25 mouse cellular contexts compared by ENCODE assay signal in the genomic region with DNA sequence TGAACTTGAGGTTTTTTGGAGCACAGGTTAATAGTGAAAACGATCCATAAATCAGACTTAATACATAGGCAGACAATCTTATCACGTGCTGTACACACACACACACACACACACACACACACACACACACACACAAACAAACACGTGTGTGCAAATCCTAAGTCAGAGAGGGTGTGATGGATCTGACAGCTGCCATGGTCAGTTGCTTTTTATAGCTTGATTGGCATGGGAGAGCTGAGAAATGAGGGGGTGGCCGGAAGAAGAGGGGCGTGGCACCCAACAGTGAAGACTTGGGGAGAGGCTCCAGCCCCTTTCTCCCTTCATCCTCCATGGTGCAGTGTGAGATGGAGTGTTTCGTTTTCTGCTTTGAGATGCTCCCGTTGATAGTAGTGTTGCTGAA. TPM values are rescaled to one million over a fixed set of nuclear protein-coding genes. Genes with fewer than 3 reads are reported as not detected.
DNase-seq lines count a peak whose midpoint lies in the region; ATAC-seq and TF ChIP-seq lines count a peak whose summit lies in the region.
"Had no signal": no experiment of that assay in that cellular context is flagged by ENCODE, and none has a peak within 500 bp of the region (broad histone marks: within the 10 kb centered on the region; RNA-seq: fewer than 3 reads in every experiment).

No protein-coding gene starts in this region.

- no peak for ATAC-seq in heart, embryonic 12.5 days (ENCODE audit: insufficient number of reproducible peaks, low FRiP score)
- ATAC-seq in kidney, postnatal 0 days (replicated peaks; ENCODE audit: low FRiP score, low read depth): no peak; the same call in 1 of the 2 replicates
- ATAC-seq in kidney, embryonic 16.5 days (ENCODE audit: low FRiP score, low TSS enrichment): no peak
- ATAC-seq: forebrain, postnatal 0 days; hindbrain, embryonic 16.5 days; intestine, embryonic 15.5 days; liver, postnatal 0 days had no signal

- no peak overlapping the region for H3K9ac ChIP-seq in heart, embryonic 12.5 days
- no peak overlapping the region for H3K9ac ChIP-seq in kidney, postnatal 0 days (ENCODE audit: low read depth, low read length)
- no peak overlapping the region for H3K9ac ChIP-seq in kidney, embryonic 16.5 days (replicated peaks; ENCODE audit: low read length)
- H3K9ac ChIP-seq: embryonic facial prominence, embryonic 12.5 days; forebrain, postnatal 0 days; intestine, embryonic 15.5 days; liver, postnatal 0 days; neural tube, embryonic 13.5 days had no signal

- H3K4me2 ChIP-seq in heart, embryonic 12.5 days: no peak overlapping the region
- no peak overlapping the region for H3K4me2 ChIP-seq in kidney, postnatal 0 days (ENCODE audit: low read length)
- no peak overlapping the region for H3K4me2 ChIP-seq in kidney, embryonic 16.5 days (replicated peaks; ENCODE audit: low read depth, low read length)
- H3K4me2 ChIP-seq: embryonic facial prominence, embryonic 12.5 days; intestine, embryonic 15.5 days; liver, embryonic 11.5 days; neural tube, embryonic 13.5 days had no signal

- TF ChIP-seq CTCF in kidney, postnatal 0 days (IDR thresholded peaks at IDR 0.05; ENCODE audit: low read depth): no peak

- no peak overlapping the region for H3K4me3 ChIP-seq in heart, embryonic 12.5 days
- H3K4me3 ChIP-seq in kidney, postnatal 0 days (replicated peaks; ENCODE audit: low read depth, low read length): no peak overlapping the region
- no peak overlapping the region for H3K4me3 ChIP-seq in kidney, embryonic 16.5 days (ENCODE audit: low read length)
- H3K4me3 ChIP-seq: embryonic facial prominence, embryonic 12.5 days; intestine, embryonic 15.5 days; layer of hippocampus, adult 2 months; megakaryocyte, embryonic 14.5 days; neural tube, embryonic 13.5 days had no signal

- H3K27me3 ChIP-seq in heart, embryonic 12.5 days (replicated peaks): no peaks in the 10 kb centered on the region
- no peaks in the 10 kb centered on the region for H3K27me3 ChIP-seq in kidney, postnatal 0 days (ENCODE audit: insufficient read depth, low read length)
- no peaks in the 10 kb centered on the region for H3K27me3 ChIP-seq in kidney, embryonic 16.5 days (ENCODE audit: insufficient read depth, low read length)
- H3K27me3 ChIP-seq: embryonic facial prominence, embryonic 12.5 days; intestine, embryonic 15.5 days; neural tube, embryonic 13.5 days had no signal

- H3K27ac ChIP-seq in heart, embryonic 12.5 days (ENCODE audit: poor library complexity, severe bottlenecking): 0 out of 2 replicates have a peak overlapping the region, but pooled peaks have one; percentile 7
- H3K27ac ChIP-seq in kidney, postnatal 0 days: no peak overlapping the region
- H3K27ac ChIP-seq in kidney, embryonic 16.5 days (ENCODE audit: low read length): no peak overlapping the region
- H3K27ac ChIP-seq: embryonic facial prominence, embryonic 12.5 days; intestine, embryonic 15.5 days; layer of hippocampus, adult 2 months; neural tube, embryonic 13.5 days had no signal

- no peak for DNase-seq in heart, adult 11 months
- DNase-seq in kidney, postnatal 0 days (ENCODE audit: low spot score): peak; percentile 36
- peak; percentile 33 for DNase-seq in lung, postnatal 10 days
- DNase-seq in lung, postnatal 4 days: no peak
- DNase-seq in adrenal gland, adult 2 months: no peak
- DNase-seq: adrenal gland, postnatal 14 days; cerebellum, adult 2 months; cerebellum, postnatal 25 days; forebrain, postnatal 0 days; kidney, adult 8-10 months; kidney, postnatal 25 days; liver, postnatal 0 days; midbrain, embryonic 14.5 days; retina, postnatal 1 day; right cerebral cortex, postnatal 25 days; thymus, postnatal 14 days had no signal

- peaks cover 3% of the 10 kb centered on the region; the same call in 1 of the 2 replicates for H3K36me3 ChIP-seq in heart, embryonic 12.5 days
- H3K36me3 ChIP-seq in kidney, postnatal 0 days (ENCODE audit: insufficient read depth, low read length): no peaks in the 10 kb centered on the region
- H3K36me3 ChIP-seq in kidney, embryonic 16.5 days (ENCODE audit: insufficient read depth, low read length): 0 out of 2 replicates have a peak, but pooled peaks cover 2% of the 10 kb centered on the region
- H3K36me3 ChIP-seq: intestine, embryonic 15.5 days had no signal

- 59% methylated on average over 7 of the region's 7 CpGs for WGBS in heart, embryonic 12.5 days
- whole genome bisulfite sequencing in kidney, postnatal 0 days: 51% methylated on average over 7 of the region's 7 CpGs
- WGBS in kidney, embryonic 16.5 days: 53% methylated on average over 7 of the region's 7 CpGs

- H3K4me1 ChIP-seq in heart, embryonic 12.5 days (replicated peaks): peaks cover 22% of the 10 kb centered on the region
- no peaks in the 10 kb centered on the region for H3K4me1 ChIP-seq in kidney, postnatal 0 days (replicated peaks; ENCODE audit: insufficient read depth, low read length)
- peaks cover 5% of the 10 kb centered on the region; the same call in 1 of the 2 replicates for H3K4me1 ChIP-seq in kidney, embryonic 16.5 days (ENCODE audit: insufficient read depth, low read length)

- no peaks in the 10 kb centered on the region for H3K9me3 ChIP-seq in heart, embryonic 12.5 days (replicated peaks)
- no peaks in the 10 kb centered on the region for H3K9me3 ChIP-seq in kidney, postnatal 0 days (replicated peaks; ENCODE audit: low read length)
- H3K9me3 ChIP-seq in kidney, embryonic 16.5 days (ENCODE audit: low read length): no peaks in the 10 kb centered on the region
- H3K9me3 ChIP-seq: embryonic facial prominence, embryonic 12.5 days; intestine, embryonic 15.5 days; megakaryocyte, embryonic 14.5 days; neural tube, embryonic 13.5 days had no signal

RNA-seq across cellular contexts. Expression of gene Tsc22d1, which starts 45.4 kb away (rescaled TPM):
- polyA plus RNA-seq in heart, embryonic 12.5 days (2016; fragmentation: Nextera tagmentation; extraction: Ambion mirVana): 313 and 323 TPM in 2 replicates
- 756 and 772 TPM in 2 replicates for polyA plus RNA-seq in kidney, postnatal 0 days (2015; fragmentation: Nextera tagmentation; extraction: Ambion mirVana)
- 1,044 and 1,092 TPM in 2 replicates for polyA plus RNA-seq in kidney, embryonic 16.5 days (2015; fragmentation: Nextera tagmentation; extraction: Ambion mirVana)
- total RNA-seq in adrenal gland, adult 2 months (2021): 1,000 to 10,000 TPM in 1 of 2 experiments, 100 to 1,000 TPM in 1; 906 to 1,621 TPM
- 665 and 693 TPM in 2 replicates for polyA plus RNA-seq in adrenal gland, adult 2 months (2012; rRNA removed)

Comparison
In these comparisons a context has a peak if more than half of its experiments do, and no peak if none do; other contexts are left out.
1. DNase-seq: peak in kidney, postnatal 0 days (single experiment) and lung, postnatal 10 days (single experiment); none in heart, adult 11 months (single experiment), lung, postnatal 4 days (0 of 2) and adrenal gland, adult 2 months (single experiment).